Mouse (Mus musculus): ENCODE measurements around the gene Ly6g5c.

- TF ChIP-seq CTCF (IDR thresholded peaks at IDR 0.05; ENCODE audit: low read depth) (no peak), EP300 (optimal IDR thresholded peaks at IDR 0.05) (no peak)
These were observed 34.0 kb upstream of the Ly6g5c start for GRCm38 (mm10) chr17:35074097-35074496.

All from stomach, postnatal 0 days (tissue).